Mouse (Mus musculus) G1E-ER4 (cell line): Measurements from ENCODE around the gene Gcnt2. TPM values are rescaled to one million over a fixed set of nuclear protein-coding genes. Genes with fewer than 3 reads are reported as not detected.

Experiments used
- GATA1 ChIP-seq: IDR thresholded peaks from one replicate; pipeline ENCODE4 v1.8.0; 2012; ENCODE audit warnings: low read length, inconsistent platforms
- polyA plus RNA-seq: library from polyadenylated mRNA; stranded (reverse); fragments of >175 nt; gene quantifications from 2 replicates; pipeline ENCODE4 v1.2.3, GENCODE M21; 2012

Gene Gcnt2
- polyA plus RNA-seq, 1 experiment: not detected

DNA sequence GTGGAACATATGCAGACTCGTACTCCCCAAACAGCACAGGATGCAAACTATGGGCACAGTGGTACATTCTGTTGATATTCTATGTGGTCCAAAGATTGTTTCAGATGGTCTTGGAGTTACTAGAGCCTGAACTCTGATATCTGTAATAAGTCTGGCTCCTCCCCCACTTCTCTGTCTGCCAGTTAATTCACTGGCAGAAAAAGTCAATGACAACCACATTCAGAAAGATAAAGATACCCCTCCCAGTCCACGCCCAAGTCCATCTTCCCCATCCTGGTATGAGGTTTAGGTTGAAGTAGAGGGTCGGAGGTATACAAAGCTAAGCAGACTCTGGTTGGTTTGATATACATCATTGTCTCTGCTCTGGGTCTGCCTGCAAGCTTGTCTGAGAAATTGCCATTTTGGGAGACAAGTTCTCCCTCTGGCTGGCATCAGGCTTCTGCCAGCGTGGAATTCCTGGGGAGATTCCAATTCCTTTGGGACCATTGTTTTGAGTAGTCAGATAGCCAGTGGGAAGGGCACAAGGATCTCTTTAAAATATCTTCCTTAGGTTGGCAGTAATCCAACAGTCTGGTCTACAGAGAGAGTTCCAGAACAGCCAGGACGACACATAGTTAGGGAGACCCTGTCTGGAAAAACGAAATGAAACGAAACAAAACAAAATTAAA lies 88.1 kb downstream of the Gcnt2 start:
- no peak for TF ChIP-seq GATA1

- no peak for TF ChIP-seq GATA1
These were observed 91.9 kb downstream of the Gcnt2 start for GRCm38 (mm10) chr13:40951386-40951976.

GRCm38 (mm10) chr13:40953231-40953630 lies 93.7 kb downstream of the Gcnt2 start:
- no peak for TF ChIP-seq GATA1

DNA sequence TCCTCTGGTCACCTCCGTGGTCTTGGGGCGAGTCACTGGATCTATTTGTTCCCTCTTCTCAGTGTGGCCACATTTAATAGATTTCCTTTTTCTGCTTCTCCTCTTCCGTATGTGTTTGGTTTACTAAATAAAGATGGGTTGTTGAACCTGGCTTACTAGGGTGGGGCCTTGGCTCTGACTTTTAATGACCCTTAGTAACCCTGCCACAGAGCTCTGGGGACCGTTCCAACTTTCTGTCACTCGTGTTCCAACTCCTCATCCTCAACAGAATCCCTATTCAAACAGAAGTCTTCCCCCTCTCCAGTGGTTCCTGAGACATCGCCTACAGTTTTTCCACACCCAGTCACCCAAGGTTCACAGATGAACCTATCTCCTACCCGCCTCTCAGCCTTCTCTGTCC lies 96.2 kb downstream of the Gcnt2 start:
- no peak for TF ChIP-seq GATA1

- TF ChIP-seq GATA1: no peak
These were observed 108.1 kb downstream of the Gcnt2 start for GRCm38 (mm10) chr13:40967609-40968008.

GRCm38 (mm10) chr13:40968564-40968963 lies 109.0 kb downstream of the Gcnt2 start:
- TF ChIP-seq GATA1: no peak

DNA sequence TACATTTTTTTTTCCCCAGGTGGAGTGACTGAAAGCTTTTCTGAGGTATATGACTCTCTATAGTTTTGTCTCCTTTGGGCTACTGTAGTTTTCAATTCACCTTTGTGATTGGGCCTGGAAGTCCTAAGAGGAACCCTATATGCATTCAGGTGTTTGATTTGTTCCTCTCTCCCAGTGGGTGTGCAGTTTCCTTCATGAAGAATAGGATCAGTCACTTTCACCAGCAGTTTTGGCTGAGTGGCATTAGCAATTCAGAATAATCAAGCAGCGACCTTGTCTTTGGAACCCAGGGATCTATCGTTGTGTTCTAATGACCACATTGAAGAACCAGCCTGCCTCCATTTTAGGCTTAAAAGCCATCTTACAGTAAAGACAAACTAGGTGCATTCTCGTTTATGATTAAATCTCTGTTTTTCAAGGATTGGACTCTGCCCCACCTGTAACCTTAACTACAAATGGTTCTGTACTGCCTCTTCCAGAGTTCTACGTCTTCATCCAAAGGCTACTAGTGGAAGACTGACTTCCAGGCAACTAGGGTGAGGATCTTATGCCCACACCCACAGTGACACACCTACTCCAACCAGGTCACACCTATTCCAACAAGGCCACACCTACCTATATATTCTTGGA lies 110.3 kb downstream of the Gcnt2 start:
- no peak for TF ChIP-seq GATA1

GRCm38 (mm10) chr13:40971261-40971660 lies 111.7 kb downstream of the Gcnt2 start:
- TF ChIP-seq GATA1: no peak

DNA sequence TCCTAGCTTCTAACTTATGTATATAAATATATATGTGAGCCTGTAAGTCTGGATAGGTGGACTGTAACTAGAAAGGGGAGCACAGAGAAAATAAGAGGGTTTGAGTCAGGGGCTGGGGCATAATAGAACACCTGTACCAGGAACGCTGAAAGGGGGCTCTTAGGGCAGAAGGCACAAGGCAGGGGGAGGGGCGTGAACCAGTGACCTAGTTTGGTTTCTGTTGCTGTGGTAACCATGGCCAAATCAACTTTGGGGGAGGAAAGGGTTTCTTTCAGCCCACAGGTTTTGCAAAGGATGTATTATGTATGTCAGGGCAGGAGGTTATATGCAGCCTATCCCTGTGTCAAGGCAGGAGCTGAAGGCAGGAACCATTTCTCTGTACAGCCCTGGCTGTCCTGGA lies 112.3 kb downstream of the Gcnt2 start:
- no peak for TF ChIP-seq GATA1

DNA sequence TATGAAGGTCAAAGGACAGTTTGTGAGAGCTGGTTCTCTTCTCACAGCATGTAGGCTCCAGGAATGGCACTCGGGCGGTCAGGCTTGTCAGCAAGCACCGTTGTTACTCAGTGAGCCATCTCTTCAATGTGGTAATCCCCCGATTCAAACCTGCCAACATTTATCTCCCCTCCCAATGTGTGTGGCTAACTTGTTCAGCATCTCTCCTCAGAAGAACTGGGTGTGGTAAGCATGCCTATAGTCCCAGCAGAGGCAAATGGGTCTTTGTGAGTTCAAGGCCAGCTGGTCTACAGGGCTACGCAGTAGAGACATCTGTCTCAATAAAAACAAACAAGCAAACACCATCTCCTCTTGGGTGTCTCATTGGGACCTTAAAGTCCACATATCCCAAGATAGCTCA lies 113.4 kb downstream of the Gcnt2 start:
- TF ChIP-seq GATA1: no peak

GRCm38 (mm10) chr13:40977609-40978008 lies 118.1 kb downstream of the Gcnt2 start:
- TF ChIP-seq GATA1: no peak

DNA sequence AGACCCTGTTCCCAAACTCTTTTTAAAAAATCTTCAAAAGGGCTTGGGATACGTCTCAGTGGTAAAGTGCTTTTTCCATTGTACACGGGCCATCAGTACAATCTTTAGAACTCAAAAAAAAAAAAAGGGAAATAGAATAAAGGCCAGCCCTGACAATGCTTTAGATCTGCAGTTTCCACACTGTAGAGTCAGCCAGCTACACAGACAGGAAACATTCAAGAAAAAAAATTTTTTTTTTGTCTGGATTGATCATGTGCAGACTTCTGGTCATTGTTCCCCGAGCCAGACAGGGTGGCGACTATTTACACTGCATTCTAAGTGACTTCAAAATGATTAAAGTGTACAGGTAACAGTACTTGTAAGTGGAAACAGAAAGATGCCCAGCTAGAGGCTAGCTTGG lies 119.1 kb downstream of the Gcnt2 start:
- no peak for TF ChIP-seq GATA1

DNA sequence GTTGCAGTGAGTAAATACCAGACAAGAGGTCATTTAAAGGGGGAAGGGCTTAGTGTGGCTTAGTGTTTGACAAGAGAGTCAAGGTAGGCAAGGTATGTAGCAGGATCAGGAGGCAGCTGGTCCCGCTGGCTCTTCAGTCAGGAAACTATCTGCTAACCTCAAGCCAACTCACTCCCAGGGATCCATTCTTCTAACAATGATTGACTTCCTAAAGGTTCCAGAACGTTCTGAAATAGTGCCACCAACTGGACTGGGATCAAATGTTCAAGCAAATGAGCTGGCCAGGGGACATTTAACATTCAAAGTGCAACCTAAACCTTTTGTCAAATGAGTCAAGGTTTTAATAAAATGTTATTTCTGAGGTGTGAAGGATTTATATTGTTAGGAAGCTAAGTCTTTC lies 119.8 kb downstream of the Gcnt2 start:
- TF ChIP-seq GATA1: no peak

- TF ChIP-seq GATA1: no peak
These were observed 123.2 kb downstream of the Gcnt2 start for GRCm38 (mm10) chr13:40982759-40983158.

DNA sequence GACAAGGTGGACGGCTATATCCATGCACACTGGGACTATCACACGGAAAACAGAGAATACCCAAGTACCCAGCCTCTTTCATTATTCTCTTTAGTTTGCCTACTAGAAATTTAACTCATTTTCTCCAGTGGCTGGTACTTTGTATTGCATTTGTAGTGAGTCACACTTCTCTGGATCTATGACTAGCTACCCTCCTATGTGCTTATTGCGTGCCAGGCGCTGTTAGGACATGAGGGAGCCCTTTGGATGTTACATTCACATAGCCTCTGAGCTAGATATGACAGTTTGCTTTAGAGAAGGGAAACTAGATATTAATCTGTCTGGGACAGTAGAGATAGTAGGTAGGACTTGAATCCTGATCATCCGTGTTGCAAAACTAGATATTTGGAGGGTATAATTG lies 126.5 kb downstream of the Gcnt2 start:
- TF ChIP-seq GATA1: no peak

DNA sequence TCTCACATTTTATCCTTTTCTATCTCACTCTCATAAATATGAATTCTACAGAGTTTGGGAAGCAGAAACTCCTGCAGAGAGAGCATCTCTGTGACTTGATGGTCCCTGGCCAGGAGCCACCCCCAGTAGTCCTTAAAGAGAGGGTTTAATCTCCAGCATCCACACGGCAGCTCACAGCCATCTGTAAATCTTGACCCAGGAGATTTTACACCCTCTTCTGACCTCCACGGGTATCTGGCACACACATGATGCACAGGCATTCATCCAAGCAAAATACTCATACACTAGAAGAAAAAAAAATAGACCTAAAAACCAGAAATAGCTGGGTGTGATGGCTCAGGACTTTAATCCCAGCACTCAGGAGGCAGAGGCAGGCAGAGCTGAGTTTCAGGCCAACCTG lies 128.9 kb downstream of the Gcnt2 start:
- no peak for TF ChIP-seq GATA1
